Mouse (Mus musculus) gastrocnemius, adult 8-10 months (tissue): ENCODE data around the gene Adora2a. TPM values are rescaled to one million over a fixed set of nuclear protein-coding genes. Genes with fewer than 3 reads are reported as not detected.
A peak's percentile ranks its signal among the peaks of the same experiment; 100 is the strongest.
"Not testable (repeated sequence)": the region's sequence is repeated elsewhere in the genome, so short reads cannot be mapped to it uniquely, and the experiment has no call there.

Experiments used
- DNase-seq, 2 experiments: peaks; one replicate each; pipeline ENCODE4 v3.0.0; 2022; ENCODE audit warnings: low spot score in 2 of 2
- total RNA-seq, 4 experiments: library from RNA; stranded (reverse); gene quantifications; 2 replicates each; pipeline ENCODE4 v1.2.4; 2022

The Adora2a gene
- total RNA-seq, 4 experiments from 2014 or later: 0.29 to 1.7 (median 0.76) TPM

GRCm38 (mm10) chr10:75344563-75344962 lies 27.9 kb downstream of the Adora2a start:
- not testable (repeated sequence) for DNase-seq

- DNase-seq: no peak
These were observed 28.6 kb downstream of the Adora2a start for GRCm38 (mm10) chr10:75345265-75345664.

- DNase-seq: no peak
These were observed 33.9 kb downstream of the Adora2a start for GRCm38 (mm10) chr10:75350564-75350963.

GRCm38 (mm10) chr10:75352541-75352940 lies 35.9 kb downstream of the Adora2a start:
- no peak for DNase-seq

- DNase-seq: not testable (repeated sequence)
These were observed 37.2 kb downstream of the Adora2a start for GRCm38 (mm10) chr10:75353838-75354241.

- DNase-seq: no peak
These were observed 38.7 kb downstream of the Adora2a start for GRCm38 (mm10) chr10:75355341-75355740.

GRCm38 (mm10) chr10:75364214-75364690 lies 47.6 kb downstream of the Adora2a start:
- not testable (repeated sequence) for DNase-seq

GRCm38 (mm10) chr10:75364796-75365195 lies 48.1 kb downstream of the Adora2a start:
- DNase-seq: no peak

- DNase-seq: no peak
These were observed 48.6 kb downstream of the Adora2a start for GRCm38 (mm10) chr10:75365231-75365633.

- peak in 1 of 2 experiments; percentile 17 for DNase-seq
These were observed 57.1 kb downstream of the Adora2a start for GRCm38 (mm10) chr10:75373655-75374351.

GRCm38 (mm10) chr10:75378688-75379087 lies 62.0 kb downstream of the Adora2a start:
- no peak for DNase-seq

Other genes starting within 250 kb of the Adora2a start
- gene Specc1l, start 104.8 kb upstream of the Adora2a start, total RNA-seq: 10 to 100 TPM; 38.2 to 51.2 (median 44.4) TPM
- gene Upb1, start 84.2 kb downstream of the Adora2a start, total RNA-seq: under 1 TPM in 2 of 4 experiments, not detected in 2; 0.10 to 0.48 TPM
- 10 to 100 TPM; 67.9 to 78.5 (median 70.7) TPM for gene Snrpd3, start 200.7 kb downstream of the Adora2a start, total RNA-seq
- 10 to 100 TPM; 46.7 to 68.3 (median 56.0) TPM for gene Gucd1, start 201.1 kb downstream of the Adora2a start, total RNA-seq
- under 1 TPM in 1 of 4 experiments, not detected in 3; 0.07 TPM for gene Lrrc75b, start 243.5 kb downstream of the Adora2a start, total RNA-seq
- not detected for gene Ggt1, start 244.7 kb downstream of the Adora2a start, total RNA-seq